Mouse (Mus musculus): ENCODE measurements at regions not wholly inside any gene's neighbourhood (a gene's known extent, or its start where the extent isn't known, plus 50 kb on each side); places are given as distances from the start of the nearest gene placed in this dataset.

DNA sequence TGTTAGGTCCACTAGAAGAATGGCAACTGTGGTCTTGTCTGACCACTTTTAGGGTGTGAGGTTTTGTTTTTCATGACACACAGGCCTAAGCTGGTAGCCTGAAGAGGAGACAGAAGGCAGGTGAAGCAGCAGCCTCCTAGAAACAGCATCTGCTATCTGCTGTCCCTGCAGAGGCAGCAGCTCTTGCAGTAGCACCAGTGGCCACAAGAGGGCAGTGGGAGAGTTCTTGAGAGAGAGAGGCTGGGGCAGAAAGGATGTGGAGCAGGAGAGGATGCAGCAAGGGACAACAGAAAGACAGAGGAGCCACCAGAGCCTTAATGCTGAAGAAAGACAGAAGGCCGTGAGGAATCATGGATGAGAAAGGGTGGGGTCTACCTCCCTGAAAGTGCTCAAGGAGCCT, 88.1 kb upstream of the Usp51 start:
- CTCF ChIA-PET = interaction anchor here (0.9 kb wide), 1 partner anchor 10 kb away, joined by 3 read pairs; no protein-coding TSS in a partner anchor
- POLR2A ChIA-PET = no interaction called here

DNA sequence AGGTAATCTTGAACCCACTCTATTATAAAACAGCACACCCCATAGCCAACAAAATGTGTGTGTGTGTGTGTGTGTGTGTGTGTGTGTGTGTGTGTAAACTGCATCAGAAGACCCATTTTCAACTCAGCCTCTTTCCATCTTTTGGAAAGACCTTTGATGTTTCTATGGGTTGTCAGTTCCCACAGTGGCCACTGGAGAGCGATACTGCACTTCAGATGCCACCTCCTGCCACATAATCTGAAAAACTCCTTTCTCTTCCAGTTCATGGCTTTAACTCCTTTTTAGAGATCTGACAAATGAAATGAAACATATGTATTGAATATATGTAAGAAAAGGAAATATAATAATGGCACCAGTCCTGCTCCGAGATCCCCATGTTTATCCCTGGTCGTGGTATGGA, 79.3 kb upstream of the Usp51 start:
- TF ChIP-seq CTCF (IDR thresholded peaks at IDR 0.05) = peak; percentile 61
- no peak for DNase-seq (ENCODE audit: low read depth, low spot score)
- in situ Hi-C loops (cut with MboI; ENCODE audit: low pct_unique_long_range_greater_than_20kb) = loop anchor here (25.0 kb wide), 2 partner anchors 235 to 435 kb away; no protein-coding TSS in a partner anchor
- peaks cover 31% of the 10 kb centered on the region for H3K27me3 ChIP-seq
- no peak for ATAC-seq
- ChIA-PET POLR2A (no interaction called here), CTCF (no interaction called here)

More for the DNA sequence above, 88.1 kb upstream of the Usp51 start:
- peak; percentile 79 for TF ChIP-seq CTCF (IDR thresholded peaks at IDR 0.05)
- DNase-seq (ENCODE audit: low read depth, low spot score) (peak; percentile 1), ATAC-seq (peak; percentile 57)
- H3K27me3 ChIP-seq = peaks cover 30% of the 10 kb centered on the region
- in situ Hi-C loops (cut with MboI; ENCODE audit: low pct_unique_long_range_greater_than_20kb) = no loop called here

DNA sequence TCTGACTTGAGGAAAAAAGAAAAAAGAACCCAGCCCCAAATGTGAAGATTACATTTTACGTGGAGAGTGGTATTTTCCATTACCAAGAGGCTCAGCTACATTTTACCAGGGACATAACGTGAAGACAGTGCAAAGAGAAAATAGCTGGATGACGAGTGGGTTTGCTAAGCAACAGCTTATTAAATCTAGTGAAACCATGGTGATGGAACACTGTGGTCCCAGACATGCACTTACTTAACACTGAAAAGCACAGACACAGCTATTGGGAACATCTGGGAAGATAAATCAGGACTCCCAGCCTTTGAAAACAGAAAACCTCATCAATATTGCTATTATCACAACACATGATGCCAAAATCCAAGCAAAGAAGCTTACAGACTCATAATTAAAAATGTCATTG, 60.1 kb upstream of the Usp51 start:
- DNase-seq (ENCODE audit: low read depth, low spot score) (no peak), ATAC-seq (no peak)
- CTCF ChIA-PET = no interaction called here
- in situ Hi-C loops (cut with MboI; ENCODE audit: low pct_unique_long_range_greater_than_20kb) = loop anchor here (25.0 kb wide), 2 partner anchors 216 to 416 kb away; no protein-coding TSS in a partner anchor
- POLR2A ChIA-PET = no interaction called here
- TF ChIP-seq CTCF (IDR thresholded peaks at IDR 0.05) = no peak
- H3K27me3 ChIP-seq = peaks cover 68% of the 10 kb centered on the region
